Mouse (Mus musculus): Measurements from ENCODE around the gene Thada. TPM values are rescaled to one million over a fixed set of nuclear protein-coding genes. Genes with fewer than 3 reads are reported as not detected.

The Thada gene
- total RNA-seq, 2 experiments from 2014 or later, result 12.9 to 15.2 TPM

DNA sequence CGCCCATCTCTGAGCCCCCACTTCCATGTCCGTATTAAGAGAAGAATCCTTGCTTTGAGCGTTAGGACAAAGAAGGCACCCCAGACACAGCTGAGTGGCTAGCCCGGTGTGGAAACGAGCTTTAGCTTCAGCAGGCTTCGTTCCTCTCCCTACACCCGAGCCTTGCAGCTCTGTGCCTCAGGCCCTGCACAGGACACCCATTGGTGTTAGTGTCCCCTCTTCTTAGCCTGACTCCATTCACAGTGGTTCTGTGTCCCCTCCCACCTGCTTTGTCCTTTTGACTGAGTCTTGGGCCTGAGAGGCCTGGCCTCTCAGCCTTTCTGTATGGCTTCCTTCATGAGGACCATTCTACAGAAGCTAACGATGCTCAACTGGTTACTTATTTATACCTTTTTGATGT is 315.7 kb downstream of the Thada start:
- no peak for DNase-seq (ENCODE audit: low spot score in 2 of 2)

DNA sequence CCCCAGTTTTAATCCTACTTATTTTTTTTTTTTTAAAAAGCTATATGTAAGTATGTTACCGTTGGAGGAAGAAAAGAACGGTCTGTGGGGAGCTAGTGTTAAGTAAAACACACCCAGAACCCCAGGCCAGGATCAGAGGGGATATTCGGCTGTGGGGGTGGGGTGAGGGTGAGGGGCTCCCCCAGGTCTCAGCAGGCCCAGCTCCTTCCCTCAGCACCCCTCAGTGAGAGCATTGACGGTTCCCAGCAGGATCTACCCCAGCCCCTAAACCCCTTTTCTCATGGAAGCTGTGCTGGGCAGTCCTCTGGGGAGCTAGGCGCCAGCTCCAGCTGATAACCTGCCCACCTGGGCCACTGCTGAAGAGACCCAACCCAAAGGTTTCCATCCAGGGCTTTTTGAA is 316.4 kb downstream of the Thada start:
- no peak for DNase-seq (ENCODE audit: low spot score in 2 of 2)

DNA sequence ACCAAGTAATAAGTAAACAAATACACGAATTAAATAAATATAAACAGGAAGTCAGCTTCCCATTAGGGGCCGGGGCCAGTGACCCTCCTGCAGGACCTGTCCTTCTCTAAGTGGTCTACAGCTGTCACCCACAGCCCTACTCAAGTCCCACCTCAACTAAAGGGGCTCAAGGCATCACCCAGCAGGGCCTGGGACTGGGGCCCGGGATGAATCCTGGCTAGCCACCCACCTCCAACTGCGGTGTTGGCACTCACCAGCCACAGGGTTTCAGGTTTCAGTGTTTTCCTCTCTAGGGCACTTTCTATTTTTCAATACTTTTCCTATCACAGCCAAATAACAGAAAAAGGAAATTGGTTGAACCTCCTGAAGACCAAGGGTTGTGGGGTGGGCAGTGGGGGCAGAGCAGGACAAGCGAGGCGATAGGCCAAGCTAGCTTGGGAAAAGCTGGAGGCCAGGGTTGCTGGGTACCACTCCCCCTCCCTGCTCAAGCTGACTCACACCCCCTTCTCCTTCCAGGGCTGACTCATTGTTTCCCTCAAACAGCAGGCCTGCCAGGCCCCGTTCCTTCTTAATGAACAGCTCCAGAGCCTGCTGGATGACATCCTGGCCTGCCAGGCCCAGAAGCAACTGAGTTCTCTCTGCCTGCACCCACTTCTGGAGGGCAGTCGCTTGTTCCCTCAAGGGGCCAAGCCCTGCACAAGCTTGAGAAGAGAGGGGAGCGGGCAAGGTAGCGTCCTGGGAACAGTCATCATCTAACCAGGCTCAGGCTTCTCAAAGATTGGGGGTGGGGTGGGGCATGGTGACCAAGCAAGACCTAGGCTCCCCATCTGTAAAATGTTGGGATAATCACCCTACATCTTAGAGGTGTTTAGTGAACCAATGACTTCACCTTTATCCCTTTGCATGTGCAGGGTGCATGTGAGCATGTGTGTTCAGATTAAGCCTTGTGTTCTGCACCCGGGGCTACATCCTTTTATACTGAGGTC is 317.2 kb downstream of the Thada start:
- peak; percentile 62 to 84 for DNase-seq (ENCODE audit: low spot score in 2 of 2)

DNA sequence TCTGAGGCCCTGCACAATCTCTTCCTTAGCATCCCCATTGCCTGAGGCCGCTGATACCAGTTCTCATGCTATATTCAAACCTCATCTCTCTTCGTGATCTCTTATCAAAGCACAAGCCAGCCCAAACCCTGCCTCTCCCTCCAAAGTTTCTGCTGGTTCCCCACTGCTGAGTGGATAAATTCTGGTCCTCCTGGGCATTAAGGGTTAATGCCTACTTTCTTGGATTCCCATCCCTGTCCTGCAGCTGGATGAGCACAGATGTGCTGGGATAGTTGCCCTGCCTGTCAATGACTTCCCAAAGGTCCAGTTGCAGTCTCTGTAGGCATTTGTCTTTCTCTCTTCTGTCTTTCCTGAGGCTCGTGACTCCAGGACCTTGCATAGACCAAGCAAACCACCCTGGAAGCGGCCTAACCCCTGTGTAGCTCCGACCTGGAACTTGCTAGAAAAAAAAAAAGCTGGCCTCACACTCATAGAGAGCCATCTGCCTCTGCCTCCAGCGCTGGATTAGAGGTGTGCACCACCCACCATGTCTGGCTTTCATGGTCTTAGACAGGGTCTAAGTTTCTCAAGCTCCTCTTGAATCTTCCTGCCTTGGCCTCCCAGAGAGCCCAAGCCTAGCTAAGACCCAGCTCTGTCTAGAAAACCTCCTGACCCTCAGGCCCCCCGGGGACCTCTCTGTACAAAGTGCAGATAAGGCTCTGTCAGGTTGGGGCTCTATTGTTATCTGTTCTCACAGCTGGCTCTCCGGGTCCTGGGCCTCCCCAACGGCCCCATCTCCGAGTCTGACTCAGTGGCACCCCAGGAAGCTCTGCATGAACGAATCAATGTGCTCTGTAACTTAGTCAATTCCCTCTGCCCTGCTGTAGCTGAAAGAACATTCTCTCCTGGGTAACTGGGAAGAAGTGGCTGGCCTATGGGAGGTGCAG is 318.6 kb downstream of the Thada start:
- no peak for DNase-seq (ENCODE audit: low spot score in 2 of 2)

DNA sequence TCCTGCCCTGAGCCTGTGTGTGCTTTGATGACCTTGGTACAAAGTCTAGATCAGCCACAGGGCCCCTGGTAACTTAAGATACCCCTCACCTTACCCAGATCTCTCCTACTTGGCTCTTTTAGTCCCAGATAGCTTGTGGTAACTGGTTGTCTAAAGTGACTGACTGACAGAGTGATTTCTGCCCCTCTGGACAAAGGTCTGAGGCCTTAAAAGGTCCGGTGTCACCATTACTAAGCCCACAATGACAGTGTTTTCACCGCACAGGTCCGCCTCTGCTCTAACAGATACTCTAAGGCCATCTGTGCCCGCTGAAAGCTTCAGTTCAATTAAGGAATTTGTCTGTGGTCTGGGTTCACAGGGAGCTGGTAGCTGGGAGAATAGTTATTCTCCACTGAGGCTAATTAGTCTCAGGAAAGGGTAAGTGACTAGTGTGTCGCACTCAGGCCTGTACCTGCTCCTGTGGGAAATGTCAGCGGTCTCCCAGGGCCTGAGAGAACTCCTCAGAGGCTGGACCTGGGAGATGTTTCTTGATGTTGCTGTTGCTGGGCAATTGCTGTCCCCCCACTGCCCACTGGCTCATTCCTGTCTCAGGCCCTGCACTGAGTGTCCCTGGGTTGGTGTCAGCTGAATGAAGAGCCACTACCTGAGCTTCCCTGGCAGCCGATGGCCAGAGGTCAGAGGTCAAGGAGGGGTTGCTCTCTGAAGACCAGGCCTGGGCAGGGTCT is 319.4 kb downstream of the Thada start:
- no peak for DNase-seq (ENCODE audit: low spot score in 2 of 2)

DNA sequence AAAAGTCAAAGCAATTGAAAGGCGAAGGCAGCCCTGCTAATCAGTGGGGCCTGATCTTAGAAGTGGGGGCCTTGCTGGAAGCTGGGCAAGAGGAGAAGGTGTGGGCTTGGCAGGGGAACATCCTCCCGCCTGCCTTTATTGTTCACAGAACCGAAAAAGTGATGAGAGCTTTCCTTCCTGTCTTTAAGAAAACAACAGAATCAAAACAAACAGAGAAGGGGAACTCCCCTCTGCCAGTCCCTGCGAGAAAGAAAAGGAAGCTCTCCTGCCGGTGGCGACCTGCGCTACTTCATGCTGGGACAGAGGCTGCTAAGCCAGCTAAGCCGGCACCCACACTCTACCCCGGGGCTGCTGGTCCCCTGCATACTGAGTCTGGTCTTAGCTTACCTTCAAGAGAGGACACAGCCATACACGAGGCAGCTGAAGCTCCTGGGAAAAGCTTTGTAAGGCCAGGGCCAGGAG is 320.1 kb downstream of the Thada start:
- DNase-seq (ENCODE audit: low spot score in 2 of 2), result no peak

DNA sequence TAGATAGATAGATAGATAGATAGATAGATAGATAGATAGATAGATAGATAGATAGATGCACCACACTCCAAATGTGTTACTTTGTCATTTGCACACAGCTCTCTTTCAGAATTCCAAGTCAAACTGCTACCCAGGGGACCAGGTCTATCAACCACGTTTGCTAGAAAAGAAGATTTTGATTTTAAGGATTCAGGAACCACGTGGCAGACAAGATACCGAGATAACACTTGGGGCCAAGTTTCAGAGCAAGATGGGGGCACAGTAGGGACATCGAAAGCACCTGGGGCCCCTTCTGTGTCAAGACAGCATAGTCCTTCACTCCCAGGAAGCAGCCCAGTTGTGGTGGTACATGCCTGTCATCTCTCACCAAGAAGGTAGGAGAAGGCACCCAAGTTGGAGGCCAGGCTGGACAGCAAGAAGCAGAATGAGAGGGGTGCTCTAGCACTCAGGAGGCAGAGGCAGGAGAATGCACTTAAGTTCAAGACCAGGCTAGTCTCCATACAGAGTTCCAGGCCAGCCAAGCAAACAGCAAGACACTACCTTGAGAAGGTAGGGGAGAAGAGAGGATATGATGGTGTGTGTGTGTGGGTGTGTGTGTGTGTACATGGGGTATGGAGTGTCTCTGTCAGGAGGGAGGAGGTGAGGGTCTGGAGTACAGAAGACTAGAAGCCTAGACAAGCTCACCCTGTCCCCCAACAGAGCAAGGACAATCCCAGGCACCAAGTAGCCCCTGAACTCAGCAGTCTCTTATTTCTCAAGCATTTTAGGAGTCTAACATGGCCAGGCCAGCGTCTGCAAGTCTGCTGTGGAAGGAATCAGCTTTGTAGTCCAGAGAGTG is 321.0 kb downstream of the Thada start:
- DNase-seq (ENCODE audit: low spot score in 2 of 2), result no peak

DNA sequence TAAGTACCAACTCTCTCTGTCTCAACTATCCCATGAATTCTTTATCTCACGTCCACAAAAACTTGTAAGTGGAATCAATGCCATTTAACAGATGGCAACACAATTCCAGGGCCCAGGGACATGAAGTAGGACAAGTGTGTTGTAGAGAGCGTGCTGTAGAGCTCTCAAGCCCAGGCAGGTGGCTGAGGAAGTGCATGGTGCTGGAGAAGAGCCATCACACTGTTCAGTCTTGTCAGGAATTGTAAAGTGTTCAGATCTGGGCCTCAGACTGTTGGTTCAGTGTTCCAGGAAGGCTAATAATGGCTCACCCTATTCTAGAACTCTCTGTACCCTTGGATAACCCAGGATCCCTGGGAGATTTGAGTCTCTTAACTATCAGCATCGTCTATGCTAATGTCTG is 321.9 kb downstream of the Thada start:
- DNase-seq (ENCODE audit: low spot score in 2 of 2), result no peak

DNA sequence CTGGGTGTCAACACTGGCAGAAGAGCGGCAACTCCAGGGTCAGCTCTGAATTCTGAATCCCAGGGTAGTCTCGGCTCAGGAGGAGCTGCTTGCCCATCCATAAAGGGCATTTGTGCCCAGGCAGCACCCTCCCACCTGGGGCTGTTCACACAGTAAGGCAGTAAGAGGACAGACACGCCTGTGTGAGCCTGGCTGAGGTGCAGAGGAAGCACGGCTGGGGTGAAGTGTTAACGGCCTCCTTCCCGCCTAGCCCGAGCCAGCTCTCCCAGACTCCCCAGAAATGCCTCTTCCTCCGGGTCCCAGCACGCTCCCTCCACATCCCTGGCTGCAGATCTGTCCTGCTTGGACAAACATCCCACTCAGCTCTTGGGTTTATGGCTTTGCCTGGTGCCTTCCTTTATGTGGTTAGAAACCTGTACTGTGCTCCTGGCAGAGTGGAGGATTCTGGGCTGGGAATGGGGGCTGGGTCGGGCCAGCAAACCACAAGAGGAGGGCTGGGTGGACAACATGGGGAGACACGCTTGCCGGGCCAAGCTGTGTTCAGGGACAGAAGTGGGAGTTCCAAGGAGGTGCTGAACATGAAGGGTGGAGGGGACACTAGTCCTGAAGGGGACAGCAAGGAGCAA is 322.7 kb downstream of the Thada start:
- DNase-seq (ENCODE audit: low spot score in 2 of 2), result no peak

DNA sequence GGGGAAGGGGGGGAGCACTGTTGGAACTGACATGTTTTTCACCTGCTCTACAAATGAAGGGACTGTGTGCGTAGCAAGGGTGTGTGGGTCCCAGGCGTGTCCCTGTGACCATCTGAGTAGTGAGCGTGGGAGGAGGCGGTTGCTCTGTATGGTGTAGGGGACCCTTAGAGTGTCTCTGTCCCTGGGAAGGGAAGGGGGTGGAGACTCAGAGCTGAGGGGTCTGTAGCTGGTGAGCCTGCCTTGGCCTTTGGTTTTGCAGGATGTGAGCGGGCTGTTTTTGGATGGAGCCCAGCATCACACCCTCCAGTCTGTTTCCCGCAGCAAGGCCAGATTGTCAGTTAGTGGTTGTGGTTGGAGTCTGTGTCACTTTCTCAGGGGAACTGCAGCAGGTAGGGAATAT is 324.3 kb downstream of the Thada start:
- DNase-seq (ENCODE audit: low spot score in 2 of 2), result no peak

DNA sequence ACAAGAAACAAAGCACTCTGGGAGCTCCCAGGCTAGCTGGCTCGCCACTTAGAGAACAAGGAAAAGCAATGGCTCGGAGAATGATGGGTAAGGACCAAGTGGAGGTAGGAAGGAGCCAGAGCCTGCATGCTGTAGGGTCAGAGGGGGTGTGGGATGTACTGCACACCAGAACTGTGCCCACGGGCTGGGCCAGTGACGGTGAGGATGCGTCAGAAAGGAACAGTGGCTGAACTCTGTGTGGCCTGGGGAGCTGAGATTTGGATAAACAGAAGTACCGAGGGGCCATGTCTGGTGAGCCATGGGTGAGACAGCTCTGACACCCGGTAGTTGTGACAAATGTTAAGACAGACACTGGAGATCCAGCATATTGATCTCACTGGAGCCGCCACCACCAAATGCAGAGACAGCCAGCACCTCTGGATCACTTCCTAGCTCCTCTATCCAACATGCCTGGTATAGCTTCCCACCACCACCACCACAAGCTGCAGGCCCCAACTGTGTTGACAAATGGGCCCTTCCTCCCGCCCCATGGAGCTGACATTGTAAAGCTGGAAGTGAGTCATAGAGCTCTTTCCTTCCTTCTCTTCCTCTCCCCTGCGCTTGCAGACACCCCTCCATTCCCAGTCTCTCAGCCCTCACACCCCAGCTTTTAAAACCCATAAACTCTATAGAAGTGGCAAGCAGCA is 325.0 kb downstream of the Thada start:
- DNase-seq (ENCODE audit: low spot score in 2 of 2), result peak; percentile 19 to 46

Other genes with a start within 250 kb of the Thada start
- 1 to 10 TPM; 5.0 to 5.9 TPM for gene Plekhh2, start 45.7 kb upstream of the Thada start, total RNA-seq (2021)
- gene Dync2li1, start 160.3 kb upstream of the Thada start, total RNA-seq (2021), result 10 to 100 TPM; 22.0 to 22.8 TPM
- gene Abcg8, start 210.1 kb upstream of the Thada start, total RNA-seq (2021), result not detected
- not detected for gene Abcg5, start 216.8 kb upstream of the Thada start, total RNA-seq (2021)

Data from layer of hippocampus, adult 18-20 months (tissue).